Mouse (Mus musculus): ENCODE results near the gene Josd2. TPM values are rescaled to one million over a fixed set of nuclear protein-coding genes. Genes with fewer than 3 reads are reported as not detected.

Gene Josd2
- polyA plus RNA-seq, 1 experiment from 2014 or later = 42.5 TPM

DNA sequence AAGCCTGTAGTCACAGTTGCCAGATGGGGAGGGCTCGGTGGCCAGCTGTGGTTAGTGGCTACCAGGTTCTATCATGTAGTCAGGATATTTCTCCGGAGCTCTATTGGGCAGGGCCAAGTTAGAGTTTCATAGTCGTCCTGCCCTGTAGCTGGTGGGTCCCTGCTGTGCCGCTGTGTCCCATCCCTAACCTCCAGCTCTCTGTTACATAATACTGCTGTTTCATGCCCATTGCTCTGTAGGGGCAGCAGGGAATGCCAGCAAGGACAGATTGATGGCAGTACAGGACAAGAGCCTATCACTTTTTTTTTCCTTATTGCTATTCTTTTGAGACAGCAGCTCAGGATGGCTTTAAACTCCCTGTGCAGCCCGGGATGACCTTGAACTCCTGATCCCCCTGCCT lies 32.0 kb upstream of the Josd2 start:
- H3K27me3 ChIP-seq (replicated peaks; ENCODE audit: control insufficient read depth, insufficient read depth, low read length) = no peaks in the 10 kb centered on the region
- no peaks in the 10 kb centered on the region for H3K9me3 ChIP-seq (ENCODE audit: control insufficient read depth, low read length)
- H3K4me3 ChIP-seq (ENCODE audit: low read length) = no peak overlapping the region
- 75% methylated on average over 5 of the region's 5 CpGs for WGBS
- H3K4me1 ChIP-seq (ENCODE audit: control insufficient read depth, insufficient read depth, low read depth, low read length) = peaks cover 23% of the 10 kb centered on the region
- ATAC-seq = no peak
- no peak overlapping the region for H3K27ac ChIP-seq (ENCODE audit: low read depth, low read length)
- H3K36me3 ChIP-seq (ENCODE audit: control insufficient read depth, insufficient read depth, low read length) = no peaks in the 10 kb centered on the region
- H3K9ac ChIP-seq (ENCODE audit: low read depth, low read length) = no peak overlapping the region
- H3K4me2 ChIP-seq (ENCODE audit: low read length) = no peak overlapping the region

DNA sequence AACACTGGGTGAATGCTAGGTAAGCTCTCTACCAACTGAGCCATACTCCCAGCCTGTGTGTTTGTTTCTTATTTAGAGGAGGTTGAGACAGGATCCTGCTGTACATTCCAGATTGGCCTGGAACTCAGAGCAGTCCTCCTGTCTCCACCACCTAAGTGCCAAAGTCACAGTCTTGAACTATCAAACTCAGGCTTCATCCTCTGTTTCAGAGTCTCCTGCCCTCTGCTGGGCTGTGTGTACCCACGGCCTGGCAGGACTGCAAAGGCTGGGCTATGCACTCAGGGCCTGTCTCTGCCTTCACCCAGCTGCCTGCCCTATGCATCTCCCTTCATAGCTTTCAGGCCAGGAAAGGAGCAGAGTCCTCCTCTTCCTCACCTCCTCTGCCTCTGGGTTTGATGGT lies 31.5 kb upstream of the Josd2 start:
- H3K36me3 ChIP-seq (ENCODE audit: control insufficient read depth, insufficient read depth, low read length) = no peaks in the 10 kb centered on the region
- H3K4me2 ChIP-seq (ENCODE audit: low read length) = no peak overlapping the region
- H3K4me1 ChIP-seq (ENCODE audit: control insufficient read depth, insufficient read depth, low read depth, low read length) = peaks cover 21% of the 10 kb centered on the region
- no peak overlapping the region for H3K4me3 ChIP-seq (ENCODE audit: low read length)
- no peak for ATAC-seq
- WGBS = 5% methylated on average over 1 of the region's 1 CpGs
- no peaks in the 10 kb centered on the region for H3K9me3 ChIP-seq (ENCODE audit: control insufficient read depth, low read length)
- no peak overlapping the region for H3K9ac ChIP-seq (ENCODE audit: low read depth, low read length)
- no peak overlapping the region for H3K27ac ChIP-seq (ENCODE audit: low read depth, low read length)
- H3K27me3 ChIP-seq (replicated peaks; ENCODE audit: control insufficient read depth, insufficient read depth, low read length) = no peaks in the 10 kb centered on the region

DNA sequence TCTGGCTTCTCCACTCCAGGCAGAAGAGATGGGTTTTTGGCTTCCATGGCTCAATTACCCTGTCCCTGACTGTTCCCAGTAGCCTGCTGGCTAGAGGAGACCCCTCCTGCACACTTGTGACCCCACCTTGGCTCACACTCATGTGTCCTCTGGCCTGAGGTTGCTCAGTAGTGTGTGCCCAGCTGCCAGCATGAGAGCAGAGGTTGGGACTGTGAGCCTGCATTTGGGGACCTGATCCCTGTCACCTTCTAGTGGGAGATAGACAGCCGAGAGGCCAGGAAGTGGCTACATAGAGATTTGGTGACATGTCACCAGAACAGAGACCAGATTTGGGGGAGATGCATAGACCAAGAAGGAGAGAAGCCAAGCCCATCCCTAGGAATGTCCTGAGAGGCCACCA lies 30.6 kb upstream of the Josd2 start:
- Histone ChIP-seq H3K4me3 (ENCODE audit: low read length) (no peak overlapping the region), H3K9me3 (ENCODE audit: control insufficient read depth, low read length) (no peaks in the 10 kb centered on the region), H3K4me2 (ENCODE audit: low read length) (no peak overlapping the region), H3K27ac (ENCODE audit: low read depth, low read length) (no peak overlapping the region), H3K36me3 (ENCODE audit: control insufficient read depth, insufficient read depth, low read length) (no peaks in the 10 kb centered on the region), H3K9ac (ENCODE audit: low read depth, low read length) (no peak overlapping the region), H3K4me1 (ENCODE audit: control insufficient read depth, insufficient read depth, low read depth, low read length) (peaks cover 13% of the 10 kb centered on the region), H3K27me3 (replicated peaks; ENCODE audit: control insufficient read depth, insufficient read depth, low read length) (no peaks in the 10 kb centered on the region)
- WGBS = 75% methylated on average over 1 of the region's 1 CpGs
- ATAC-seq = no peak

DNA sequence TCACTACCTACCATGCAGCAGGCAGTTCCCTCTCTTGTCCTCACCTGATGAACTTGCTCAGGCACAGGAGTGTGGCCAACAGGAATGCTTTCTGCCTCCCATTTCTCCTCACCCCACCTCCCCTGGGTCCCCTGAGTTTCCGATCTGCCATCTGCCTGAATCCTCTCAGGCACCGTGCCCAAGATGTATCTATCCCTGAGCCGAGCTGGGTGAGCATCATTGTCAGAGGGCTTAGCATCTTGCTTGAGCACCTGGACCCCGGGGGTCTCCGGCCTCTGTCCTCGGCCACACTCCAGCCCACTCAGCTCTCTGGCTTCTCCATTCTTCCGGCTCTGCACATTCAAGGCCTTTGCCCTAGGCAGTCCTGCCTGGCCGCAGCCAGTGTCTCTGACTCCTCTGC lies 29.8 kb upstream of the Josd2 start:
- no peak overlapping the region for H3K27ac ChIP-seq (ENCODE audit: low read depth, low read length)
- peaks cover 11% of the 10 kb centered on the region for H3K4me1 ChIP-seq (ENCODE audit: control insufficient read depth, insufficient read depth, low read depth, low read length)
- ATAC-seq = no peak
- WGBS = 57% methylated on average over 8 of the region's 8 CpGs
- H3K4me2 ChIP-seq (ENCODE audit: low read length) = no peak overlapping the region
- no peak overlapping the region for H3K9ac ChIP-seq (ENCODE audit: low read depth, low read length)
- no peaks in the 10 kb centered on the region for H3K36me3 ChIP-seq (ENCODE audit: control insufficient read depth, insufficient read depth, low read length)
- no peaks in the 10 kb centered on the region for H3K27me3 ChIP-seq (replicated peaks; ENCODE audit: control insufficient read depth, insufficient read depth, low read length)
- H3K4me3 ChIP-seq (ENCODE audit: low read length) = no peak overlapping the region
- no peaks in the 10 kb centered on the region for H3K9me3 ChIP-seq (ENCODE audit: control insufficient read depth, low read length)

DNA sequence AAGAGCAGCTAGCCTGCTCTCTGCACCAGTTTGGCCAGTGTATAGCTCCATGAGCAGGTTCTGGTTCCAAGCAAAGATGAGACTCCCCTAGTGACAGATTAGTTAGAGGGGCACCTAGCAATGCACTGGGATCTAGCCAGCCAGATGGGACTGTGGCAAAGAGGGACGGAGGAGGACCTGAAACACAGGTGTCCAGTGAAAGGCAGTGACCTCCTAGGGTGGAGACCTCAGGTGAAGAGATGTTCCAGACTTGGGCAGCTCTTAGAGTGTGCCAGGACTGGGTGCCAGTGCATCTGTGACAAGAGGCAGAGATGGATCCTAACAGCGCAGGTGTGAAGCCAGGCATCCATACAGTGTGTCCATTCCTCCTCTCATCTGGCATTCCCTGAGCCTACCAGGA lies 28.1 kb upstream of the Josd2 start:
- no peaks in the 10 kb centered on the region for H3K9me3 ChIP-seq (ENCODE audit: control insufficient read depth, low read length)
- peaks cover 18% of the 10 kb centered on the region for H3K4me1 ChIP-seq (ENCODE audit: control insufficient read depth, insufficient read depth, low read depth, low read length)
- H3K4me3 ChIP-seq (ENCODE audit: low read length) = no peak overlapping the region
- H3K4me2 ChIP-seq (ENCODE audit: low read length) = no peak overlapping the region
- H3K9ac ChIP-seq (ENCODE audit: low read depth, low read length) = no peak overlapping the region
- 72% methylated on average over 2 of the region's 2 CpGs for WGBS
- H3K27ac ChIP-seq (ENCODE audit: low read depth, low read length) = no peak overlapping the region
- no peak for ATAC-seq
- H3K27me3 ChIP-seq (replicated peaks; ENCODE audit: control insufficient read depth, insufficient read depth, low read length) = no peaks in the 10 kb centered on the region
- H3K36me3 ChIP-seq (ENCODE audit: control insufficient read depth, insufficient read depth, low read length) = no peaks in the 10 kb centered on the region

DNA sequence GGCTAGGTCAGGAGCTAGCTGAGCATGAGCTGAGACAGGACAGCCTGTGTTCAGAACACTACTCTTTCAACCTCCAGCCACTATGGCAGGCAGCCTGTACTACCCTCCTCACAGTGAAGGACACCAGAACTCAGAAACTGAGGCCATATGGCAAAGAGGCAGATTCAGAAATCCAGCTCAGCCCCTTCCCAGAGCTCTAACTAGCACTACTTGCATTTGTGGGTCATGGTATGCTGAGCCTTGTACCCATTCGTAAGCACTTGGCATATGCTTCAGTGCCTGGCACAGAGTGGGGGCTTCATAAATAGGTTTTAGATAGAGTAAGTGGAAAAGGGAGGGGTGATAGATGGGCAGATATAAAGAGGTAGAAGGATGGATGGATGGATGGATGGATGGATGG lies 27.3 kb upstream of the Josd2 start:
- no peaks in the 10 kb centered on the region for H3K27me3 ChIP-seq (replicated peaks; ENCODE audit: control insufficient read depth, insufficient read depth, low read length)
- 0 out of 2 replicates have a peak, but pooled peaks cover 4% of the 10 kb centered on the region for H3K36me3 ChIP-seq (ENCODE audit: control insufficient read depth, insufficient read depth, low read length)
- no peak overlapping the region for H3K9ac ChIP-seq (ENCODE audit: low read depth, low read length)
- peaks cover 26% of the 10 kb centered on the region for H3K4me1 ChIP-seq (ENCODE audit: control insufficient read depth, insufficient read depth, low read depth, low read length)
- H3K9me3 ChIP-seq (ENCODE audit: control insufficient read depth, low read length) = no peaks in the 10 kb centered on the region
- 87% methylated on average over 1 of the region's 1 CpGs for WGBS
- ATAC-seq = no peak
- H3K27ac ChIP-seq (ENCODE audit: low read depth, low read length) = no peak overlapping the region; the same call in 1 of the 2 replicates
- no peak overlapping the region for H3K4me3 ChIP-seq (ENCODE audit: low read length)
- H3K4me2 ChIP-seq (ENCODE audit: low read length) = no peak overlapping the region

DNA sequence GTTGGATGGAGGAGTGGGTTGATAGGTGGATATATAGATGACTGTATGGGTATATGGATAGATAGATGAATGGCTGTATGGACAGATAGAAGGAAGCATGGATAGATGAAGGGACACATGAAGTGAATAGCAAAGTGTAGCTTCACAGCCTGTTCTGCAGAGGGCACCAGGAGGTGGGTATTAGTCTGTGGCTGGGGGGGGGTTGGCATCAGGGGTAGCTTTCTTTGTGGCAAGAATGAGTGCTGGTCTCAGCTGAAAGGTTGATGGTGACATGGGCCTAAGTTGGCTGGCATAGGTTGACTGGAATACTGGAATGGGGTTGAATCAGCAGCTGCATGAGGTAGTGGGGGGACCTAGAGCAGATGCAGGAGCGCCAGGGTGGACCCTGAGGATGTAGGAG lies 26.6 kb upstream of the Josd2 start:
- no peaks in the 10 kb centered on the region for H3K27me3 ChIP-seq (replicated peaks; ENCODE audit: control insufficient read depth, insufficient read depth, low read length)
- 18% methylated on average over 1 of the region's 1 CpGs for WGBS
- peak overlapping the region; percentile 95 for H3K9ac ChIP-seq (ENCODE audit: low read depth, low read length)
- H3K4me3 ChIP-seq (ENCODE audit: low read length) = peak overlapping the region; percentile 74
- H3K27ac ChIP-seq (ENCODE audit: low read depth, low read length) = peak overlapping the region; percentile 97
- no peaks in the 10 kb centered on the region for H3K9me3 ChIP-seq (ENCODE audit: control insufficient read depth, low read length)
- no peak for ATAC-seq
- H3K36me3 ChIP-seq (ENCODE audit: control insufficient read depth, insufficient read depth, low read length) = 0 out of 2 replicates have a peak, but pooled peaks cover 6% of the 10 kb centered on the region
- H3K4me2 ChIP-seq (ENCODE audit: low read length) = peak overlapping the region; percentile 85
- peaks cover 33% of the 10 kb centered on the region for H3K4me1 ChIP-seq (ENCODE audit: control insufficient read depth, insufficient read depth, low read depth, low read length)

DNA sequence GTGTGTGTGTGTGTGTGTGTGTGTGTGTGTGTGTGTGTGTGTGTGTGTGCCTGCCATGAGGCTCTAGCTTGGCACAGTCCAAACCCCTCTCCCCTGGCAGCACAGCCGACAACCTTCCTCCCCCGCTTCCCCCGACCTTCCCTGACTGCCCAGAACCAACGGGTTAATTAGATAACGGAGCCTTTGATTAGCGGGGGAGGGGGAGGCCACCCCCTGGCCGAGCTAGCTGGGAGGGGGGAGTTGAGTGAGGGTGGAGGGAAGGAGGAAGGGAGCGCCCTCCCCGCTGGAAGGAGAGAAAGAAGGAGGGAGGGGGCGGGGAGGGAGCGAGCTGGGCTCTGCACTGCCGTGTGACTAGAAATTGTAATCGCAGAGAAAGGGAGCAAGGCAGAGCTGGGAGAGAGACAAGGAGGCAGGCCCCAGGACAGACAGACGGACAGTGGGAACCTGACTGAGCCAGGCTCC lies 26.1 kb upstream of the Josd2 start:
- peaks cover 38% of the 10 kb centered on the region for H3K4me1 ChIP-seq (ENCODE audit: control insufficient read depth, insufficient read depth, low read depth, low read length)
- H3K9ac ChIP-seq (ENCODE audit: low read depth, low read length) = peak overlapping the region; percentile 95
- H3K27ac ChIP-seq (ENCODE audit: low read depth, low read length) = peak overlapping the region; percentile 97
- no peaks in the 10 kb centered on the region for H3K9me3 ChIP-seq (ENCODE audit: control insufficient read depth, low read length)
- peak; percentile 80 for ATAC-seq
- peak overlapping the region; percentile 85 for H3K4me2 ChIP-seq (ENCODE audit: low read length)
- 0% methylated on average over 14 of the region's 14 CpGs for WGBS
- no peaks in the 10 kb centered on the region for H3K27me3 ChIP-seq (replicated peaks; ENCODE audit: control insufficient read depth, insufficient read depth, low read length)
- H3K36me3 ChIP-seq (ENCODE audit: control insufficient read depth, insufficient read depth, low read length) = 0 out of 2 replicates have a peak, but pooled peaks cover 6% of the 10 kb centered on the region
- H3K4me3 ChIP-seq (ENCODE audit: low read length) = peak overlapping the region; percentile 74

DNA sequence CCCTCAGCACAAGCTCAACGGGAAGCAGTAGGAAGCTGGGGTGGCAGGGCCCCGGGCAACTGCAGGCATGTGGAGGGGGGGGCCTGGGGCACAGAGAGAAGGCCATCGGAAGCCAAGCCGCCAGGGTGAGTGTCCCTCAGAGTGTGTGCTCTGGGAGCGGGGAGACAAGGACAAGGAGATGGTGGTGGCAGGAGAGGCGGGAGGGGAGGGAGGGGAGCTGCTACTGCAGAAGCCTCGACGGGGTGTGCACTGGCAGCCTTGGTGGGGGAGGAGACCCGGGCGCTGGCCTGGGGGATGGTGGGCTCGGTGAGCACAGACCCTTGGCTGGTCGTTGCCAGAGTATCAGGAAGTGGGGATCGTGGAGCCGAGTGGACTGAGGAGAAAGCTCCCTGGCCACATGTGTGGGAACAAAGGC lies 25.4 kb upstream of the Josd2 start:
- Histone ChIP-seq H3K4me2 (ENCODE audit: low read length) (peak overlapping the region; percentile 85), H3K36me3 (ENCODE audit: control insufficient read depth, insufficient read depth, low read length) (0 out of 2 replicates have a peak, but pooled peaks cover 6% of the 10 kb centered on the region), H3K9ac (ENCODE audit: low read depth, low read length) (peak overlapping the region; percentile 95), H3K27me3 (replicated peaks; ENCODE audit: control insufficient read depth, insufficient read depth, low read length) (no peaks in the 10 kb centered on the region), H3K9me3 (ENCODE audit: control insufficient read depth, low read length) (no peaks in the 10 kb centered on the region), H3K4me3 (ENCODE audit: low read length) (peak overlapping the region; percentile 74), H3K4me1 (ENCODE audit: control insufficient read depth, insufficient read depth, low read depth, low read length) (peaks cover 41% of the 10 kb centered on the region), H3K27ac (ENCODE audit: low read depth, low read length) (peak overlapping the region; percentile 97)
- peak; percentile 10 for ATAC-seq
- WGBS = 0% methylated on average over 14 of the region's 14 CpGs

Measured in hindbrain, embryonic 16.5 days (tissue).